Mouse (Mus musculus): Measurements from ENCODE around the gene Ptgdr.
"Not testable (repeated sequence)": the region's sequence is repeated elsewhere in the genome, so short reads cannot be mapped to it uniquely, and the experiment has no call there.

DNA sequence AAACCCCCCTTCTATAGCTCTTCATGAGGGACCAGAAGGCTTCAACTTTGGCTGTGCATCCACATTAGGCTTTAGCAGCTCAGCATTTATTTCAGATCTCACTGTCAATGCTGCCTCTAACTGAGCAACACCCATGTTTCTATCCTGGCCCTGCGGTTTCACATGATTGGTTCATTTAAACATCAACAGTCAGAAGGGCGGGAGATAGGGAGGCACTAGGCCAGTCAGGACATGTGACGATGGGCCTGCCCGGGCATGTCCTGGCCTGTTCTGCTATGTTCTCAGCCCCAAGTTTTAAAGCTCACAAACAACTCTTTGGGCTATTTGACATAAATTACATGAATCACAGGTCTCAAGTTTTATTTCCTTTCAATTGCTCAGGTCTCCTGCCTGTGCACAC is 26.1 kb downstream of the Ptgdr start:
- not testable (repeated sequence) for TF ChIP-seq POLR2A, CTCF (IDR thresholded peaks at IDR 0.05; ENCODE audit: extremely low read depth, insufficient read depth, low read length)
